11 mouse cellular contexts compared by ENCODE assay signal in genomic region chr4:105640793-105641192, GRCm38 (mm10).
A peak's percentile ranks its signal among the peaks of the same experiment; 100 is the strongest.
DNase-seq lines count a peak whose midpoint lies in the region; ATAC-seq lines count a peak whose summit lies in the region.
"Had no signal": no experiment of that assay in that cellular context is flagged by ENCODE, and none has a peak within 500 bp of the region (broad histone marks: within the 10 kb centered on the region; RNA-seq: fewer than 3 reads in every experiment).

No protein-coding gene starts in this region.

- WGBS in kidney, embryonic 14.5 days = 38% methylated on average over 4 of the region's 4 CpGs
- 45% methylated on average over 4 of the region's 4 CpGs for WGBS in liver, embryonic 15.5 days (ENCODE audit: insufficient replicate concordance)

- DNase-seq in kidney, adult 11 months = peak; percentile 5
- peak; percentile 11 to 52 for DNase-seq in urinary bladder, postnatal 36 days (ENCODE audit: low spot score in 2 of 2)
- DNase-seq in urinary bladder, postnatal 4 days (ENCODE audit: low spot score in 2 of 2) = no peak
- peak; percentile 61 for DNase-seq in yolk sac, embryonic 10.5 days (ENCODE audit: low spot score)
- no peak for DNase-seq in heart, adult 11 months
- DNase-seq in cerebellum, adult 18-20 months = no peak
- DNase-seq: heart, postnatal 14 days had no signal

- H3K4me2 ChIP-seq in kidney, embryonic 14.5 days (replicated peaks; ENCODE audit: low read depth, low read length) = no peak overlapping the region
- H3K4me2 ChIP-seq in liver, embryonic 15.5 days = no peak overlapping the region
- H3K4me2 ChIP-seq: embryonic facial prominence, embryonic 12.5 days had no signal

- no peak overlapping the region for H3K4me3 ChIP-seq in kidney, embryonic 14.5 days (ENCODE audit: low read length)
- H3K4me3 ChIP-seq in liver, embryonic 15.5 days (replicated peaks) = no peak overlapping the region
- H3K4me3 ChIP-seq: embryonic facial prominence, embryonic 12.5 days had no signal

- H3K27me3 ChIP-seq in kidney, embryonic 14.5 days (ENCODE audit: control insufficient read depth, insufficient read depth, low read length) = no peaks in the 10 kb centered on the region
- no peaks in the 10 kb centered on the region for H3K27me3 ChIP-seq in liver, embryonic 15.5 days
- H3K27me3 ChIP-seq: embryonic facial prominence, embryonic 12.5 days had no signal

- no peaks in the 10 kb centered on the region for H3K36me3 ChIP-seq in kidney, embryonic 14.5 days (ENCODE audit: control insufficient read depth, insufficient read depth, low read length)
- H3K36me3 ChIP-seq in liver, embryonic 15.5 days (replicated peaks) = no peaks in the 10 kb centered on the region
- H3K36me3 ChIP-seq: embryonic facial prominence, embryonic 12.5 days had no signal

- H3K27ac ChIP-seq in kidney, embryonic 14.5 days (ENCODE audit: low read depth, low read length) = no peak overlapping the region
- no peak overlapping the region for H3K27ac ChIP-seq in liver, embryonic 15.5 days (replicated peaks)
- H3K27ac ChIP-seq: embryonic facial prominence, embryonic 12.5 days; macrophage had no signal

- no peaks in the 10 kb centered on the region for H3K4me1 ChIP-seq in kidney, embryonic 14.5 days (ENCODE audit: control insufficient read depth, insufficient read depth, low read length)
- no peaks in the 10 kb centered on the region for H3K4me1 ChIP-seq in liver, embryonic 15.5 days (replicated peaks)

- H3K9ac ChIP-seq in kidney, embryonic 14.5 days (ENCODE audit: low read depth, low read length) = no peak overlapping the region
- H3K9ac ChIP-seq in liver, embryonic 15.5 days = no peak overlapping the region
- H3K9ac ChIP-seq: embryonic facial prominence, embryonic 12.5 days had no signal

- ATAC-seq in kidney, embryonic 14.5 days (ENCODE audit: low FRiP score, low TSS enrichment) = no peak
- ATAC-seq in liver, embryonic 15.5 days (ENCODE audit: insufficient read depth) = peak; percentile 62

- H3K9me3 ChIP-seq in kidney, embryonic 14.5 days (ENCODE audit: control insufficient read depth, low read length) = no peaks in the 10 kb centered on the region
- H3K9me3 ChIP-seq in liver, embryonic 15.5 days (replicated peaks) = no peaks in the 10 kb centered on the region
- H3K9me3 ChIP-seq: embryonic facial prominence, embryonic 12.5 days had no signal

Comparison
In these comparisons a context has a peak if more than half of its experiments do, and no peak if none do; other contexts are left out.
1. DNase-seq: peak in kidney, adult 11 months (single experiment), urinary bladder, postnatal 36 days (2 of 2) and yolk sac, embryonic 10.5 days (single experiment); none in urinary bladder, postnatal 4 days (0 of 2), heart, adult 11 months (single experiment) and cerebellum, adult 18-20 months (0 of 2).